Mouse (Mus musculus) lung, postnatal 0 days (tissue): ENCODE data around the gene Eps8l3. TPM values are rescaled to one million over a fixed set of nuclear protein-coding genes. Genes with fewer than 3 reads are reported as not detected.

Experiments used
- ATAC-seq: fragments of 200-750 bp; cut with Nextera tagmentation; 2 replicates; pipeline ENCODE4 v1.8.0; 2017; ENCODE audit warnings: moderate library complexity
- DNase-seq: peaks from one replicate; pipeline ENCODE4 v3.0.0-alpha.2; 2016; ENCODE audit warnings: low spot score
- H3K27ac ChIP-seq: fragments of 300-500 bp; sonication (generic); 2 replicates; pipeline ENCODE4 v1.5.1; 2014; ENCODE audit warnings: antibody characterized with exemption, mild to moderate bottlenecking, low read length, mixed read lengths
- H3K27me3 ChIP-seq: fragments of 300-500 bp; sonication (generic); replicated peaks from 2 replicates; pipeline ENCODE4 v1.6.1; 2014; ENCODE audit warnings: low read length, mixed read lengths; ENCODE audit not compliant: insufficient read depth
- H3K36me3 ChIP-seq: fragments of 300-500 bp; sonication (generic); 2 replicates; pipeline ENCODE4 v1.6.1; 2014; ENCODE audit warnings: low read length, mixed read lengths; ENCODE audit not compliant: insufficient read depth
- H3K4me1 ChIP-seq: fragments of 300-500 bp; sonication (generic); 2 replicates; pipeline ENCODE4 v1.6.1; 2014; ENCODE audit warnings: antibody characterized with exemption, low read depth, low read length, mixed read lengths; ENCODE audit not compliant: insufficient read depth
- H3K4me2 ChIP-seq: fragments of 300-500 bp; sonication (generic); replicated peaks from 2 replicates; pipeline ENCODE4 v1.6.1; 2014; ENCODE audit warnings: low read depth, mild to moderate bottlenecking, low read length, moderate library complexity, mixed read lengths
- H3K4me3 ChIP-seq: fragments of 300-500 bp; sonication (generic); 2 replicates; pipeline ENCODE4 v1.5.1; 2014; ENCODE audit warnings: low read depth, low read length
- H3K9ac ChIP-seq: fragments of 300-500 bp; sonication (generic); replicated peaks from 2 replicates; pipeline ENCODE4 v1.6.1; 2014; ENCODE audit warnings: low read depth, mild to moderate bottlenecking
- H3K9me3 ChIP-seq: fragments of 300-500 bp; sonication (generic); 2 replicates; pipeline ENCODE4 v1.6.1; 2016; ENCODE audit warnings: low read length, mixed read lengths
- CTCF ChIP-seq: IDR thresholded peaks from 2 replicates; pipeline ENCODE4 v1.5.1; 2016; ENCODE audit warnings: antibody characterized with exemption, mild to moderate bottlenecking
- EP300 ChIP-seq: IDR thresholded peaks from 2 replicates; pipeline ENCODE4 v1.6.1; 2016; ENCODE audit warnings: antibody characterized with exemption, mild to moderate bottlenecking, control low read depth
- WGBS: fragments of 180-500 bp; shearing (Covaris S2); extraction: QIAGEN DNeasy Blood & Tissue Kit; methylation state at CpG from one replicate; pipeline ENCODE4 v1.1.7; 2014; 5-methylcytosine and 5-hydroxymethylcytosine counted together
- polyA plus RNA-seq: library from polyadenylated mRNA; unstranded; fragments of >200 nt; fragmentation: Nextera tagmentation; extraction: Ambion mirVana; gene quantifications from 2 replicates; pipeline ENCODE4 v1.2.1, GENCODE M21; 2015

Gene Eps8l3
- polyA plus RNA-seq, 1 experiment from 2014 or later, result not detected

- H3K4me3 ChIP-seq, result no peak overlapping the region
- H3K4me1 ChIP-seq, result no peaks in the 10 kb centered on the region; the same call in 1 of the 2 replicates
- TF ChIP-seq CTCF (no peak), EP300 (no peak)
- no peaks in the 10 kb centered on the region for H3K36me3 ChIP-seq
- H3K4me2 ChIP-seq, result no peak overlapping the region
- H3K27me3 ChIP-seq, result no peaks in the 10 kb centered on the region
- 80% methylated on average over 3 of the region's 3 CpGs for WGBS
- no peak overlapping the region for H3K27ac ChIP-seq
- no peaks in the 10 kb centered on the region for H3K9me3 ChIP-seq
- H3K9ac ChIP-seq, result no peak overlapping the region
- ATAC-seq (no peak), DNase-seq (no peak)
These were observed 33.6 kb upstream of the Eps8l3 start for GRCm38 (mm10) chr3:107843406-107843805.

- Histone ChIP-seq H3K9ac (no peak overlapping the region), H3K4me3 (no peak overlapping the region), H3K4me2 (no peak overlapping the region), H3K36me3 (no peaks in the 10 kb centered on the region), H3K27ac (no peak overlapping the region), H3K9me3 (no peaks in the 10 kb centered on the region), H3K4me1 (no peaks in the 10 kb centered on the region; the same call in 1 of the 2 replicates), H3K27me3 (no peaks in the 10 kb centered on the region)
- DNase-seq (peak; percentile 55), ATAC-seq (no peak)
- TF ChIP-seq EP300, result no peak
- no peak for TF ChIP-seq CTCF
- 67% methylated on average over 3 of the region's 3 CpGs for WGBS
These were observed 33.0 kb upstream of the Eps8l3 start for GRCm38 (mm10) chr3:107844001-107844400.

GRCm38 (mm10) chr3:107844499-107844898, 32.5 kb upstream of the Eps8l3 start:
- DNase-seq (no peak), ATAC-seq (peak; percentile 26; the same call in 1 of the 2 replicates)
- H3K9ac ChIP-seq, result no peak overlapping the region
- H3K4me3 ChIP-seq, result no peak overlapping the region
- WGBS, result 38% methylated on average over 2 of the region's 2 CpGs
- no peak for TF ChIP-seq EP300
- H3K27me3 ChIP-seq, result no peaks in the 10 kb centered on the region
- H3K27ac ChIP-seq, result no peak overlapping the region
- H3K4me2 ChIP-seq, result no peak overlapping the region
- H3K36me3 ChIP-seq, result no peaks in the 10 kb centered on the region
- no peaks in the 10 kb centered on the region; the same call in 1 of the 2 replicates for H3K4me1 ChIP-seq
- no peaks in the 10 kb centered on the region for H3K9me3 ChIP-seq

GRCm38 (mm10) chr3:107846175-107846574, 30.9 kb upstream of the Eps8l3 start:
- H3K4me1 ChIP-seq, result no peaks in the 10 kb centered on the region; the same call in 1 of the 2 replicates
- no peak overlapping the region for H3K9ac ChIP-seq
- no peaks in the 10 kb centered on the region for H3K9me3 ChIP-seq
- no peak overlapping the region for H3K4me3 ChIP-seq
- 89% methylated on average over 1 of the region's 1 CpGs for WGBS
- no peak for TF ChIP-seq EP300
- no peak for TF ChIP-seq CTCF
- no peak for DNase-seq
- H3K4me2 ChIP-seq, result no peak overlapping the region
- H3K27ac ChIP-seq, result no peak overlapping the region
- no peak for ATAC-seq
- H3K36me3 ChIP-seq, result no peaks in the 10 kb centered on the region
- H3K27me3 ChIP-seq, result no peaks in the 10 kb centered on the region

- Histone ChIP-seq H3K4me2 (no peak overlapping the region), H3K9me3 (no peaks in the 10 kb centered on the region), H3K27ac (no peak overlapping the region), H3K4me1 (no peaks in the 10 kb centered on the region; the same call in 1 of the 2 replicates), H3K4me3 (no peak overlapping the region), H3K27me3 (no peaks in the 10 kb centered on the region), H3K9ac (no peak overlapping the region), H3K36me3 (no peaks in the 10 kb centered on the region)
- DNase-seq, result no peak
- 36% methylated on average over 3 of the region's 3 CpGs for WGBS
- ATAC-seq, result no peak
- TF ChIP-seq CTCF (no peak), EP300 (no peak)
These were observed 30.2 kb upstream of the Eps8l3 start for GRCm38 (mm10) chr3:107846835-107847234.

- Histone ChIP-seq H3K9ac (no peak overlapping the region), H3K36me3 (no peaks in the 10 kb centered on the region), H3K4me3 (no peak overlapping the region), H3K4me2 (no peak overlapping the region), H3K4me1 (no peaks in the 10 kb centered on the region; the same call in 1 of the 2 replicates), H3K27me3 (no peaks in the 10 kb centered on the region), H3K9me3 (no peaks in the 10 kb centered on the region), H3K27ac (no peak overlapping the region)
- DNase-seq (no peak), ATAC-seq (no peak)
- WGBS, result 41% methylated on average over 4 of the region's 4 CpGs
- TF ChIP-seq EP300 (no peak), CTCF (no peak)
These were observed 28.9 kb upstream of the Eps8l3 start for GRCm38 (mm10) chr3:107848126-107848525.
